Mouse (Mus musculus) heart, postnatal 14 days (tissue): ENCODE measurements around the gene Ruvbl2. TPM values are rescaled to one million over a fixed set of nuclear protein-coding genes. Genes with fewer than 3 reads are reported as not detected.
A peak's percentile ranks its signal among the peaks of the same experiment; 100 is the strongest.

Experiments used
- DNase-seq, 2 experiments: peaks; one replicate each; pipeline ENCODE4 v3.0.0; 2021 to 2022
- intact Hi-C: fragments of 180-260 bp; cut with DNase I; formaldehyde crosslinking; loops from one replicate; pipeline ENCODE4 v1.15.1; 2025
- total RNA-seq, 2 experiments: library from RNA; stranded (reverse); gene quantifications; 2 replicates each; pipeline ENCODE4 v1.2.3; 2021

Gene Ruvbl2
- total RNA-seq, 2 experiments from 2014 or later = 25.3 to 26.3 TPM

DNA sequence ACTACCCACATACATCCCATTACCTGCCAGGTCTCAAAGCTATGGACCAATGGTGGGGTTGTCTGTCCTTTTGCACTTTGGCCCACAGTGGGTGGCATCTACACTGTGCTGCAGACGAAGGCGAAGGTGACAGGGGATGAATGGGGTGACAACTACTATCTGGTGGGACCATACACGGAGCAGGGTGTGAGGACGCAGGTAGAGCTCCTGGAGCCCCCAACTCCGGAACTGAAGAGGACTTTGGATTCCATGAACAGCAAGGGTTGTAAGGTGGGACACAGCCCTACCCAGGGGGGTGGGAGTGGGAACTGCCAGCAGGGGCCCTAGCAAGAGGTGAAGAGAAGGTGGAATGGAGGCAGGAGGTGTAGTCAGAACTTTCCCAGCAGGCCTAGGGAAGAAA is 1.5 kb downstream of the Ruvbl2 start:
- no peak for DNase-seq
- intact Hi-C loops = no loop called here

DNA sequence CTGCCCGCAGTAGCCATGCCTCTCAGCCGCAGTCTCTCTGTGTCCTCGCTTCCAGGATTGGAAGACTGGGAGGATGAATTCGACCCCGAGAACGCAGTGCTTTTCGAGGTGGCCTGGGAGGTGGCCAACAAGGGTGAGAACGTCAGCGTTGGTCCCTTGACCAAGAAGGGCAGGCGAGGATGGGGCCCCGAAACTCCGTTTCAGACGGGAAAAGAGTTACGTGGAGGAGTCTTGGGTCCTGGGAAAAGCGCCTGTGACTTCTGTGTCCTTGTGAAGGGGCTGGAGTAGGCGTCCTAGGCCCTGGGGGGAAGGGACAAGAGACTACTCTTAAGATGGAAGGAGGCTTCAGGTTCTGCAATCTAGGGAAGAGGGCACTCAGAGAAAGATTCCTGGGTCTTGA is 2.9 kb downstream of the Ruvbl2 start:
- intact Hi-C loops = loop anchor here (2.0 kb wide), 1 partner anchor 28 kb away; no protein-coding TSS in a partner anchor
- no peak for DNase-seq

DNA sequence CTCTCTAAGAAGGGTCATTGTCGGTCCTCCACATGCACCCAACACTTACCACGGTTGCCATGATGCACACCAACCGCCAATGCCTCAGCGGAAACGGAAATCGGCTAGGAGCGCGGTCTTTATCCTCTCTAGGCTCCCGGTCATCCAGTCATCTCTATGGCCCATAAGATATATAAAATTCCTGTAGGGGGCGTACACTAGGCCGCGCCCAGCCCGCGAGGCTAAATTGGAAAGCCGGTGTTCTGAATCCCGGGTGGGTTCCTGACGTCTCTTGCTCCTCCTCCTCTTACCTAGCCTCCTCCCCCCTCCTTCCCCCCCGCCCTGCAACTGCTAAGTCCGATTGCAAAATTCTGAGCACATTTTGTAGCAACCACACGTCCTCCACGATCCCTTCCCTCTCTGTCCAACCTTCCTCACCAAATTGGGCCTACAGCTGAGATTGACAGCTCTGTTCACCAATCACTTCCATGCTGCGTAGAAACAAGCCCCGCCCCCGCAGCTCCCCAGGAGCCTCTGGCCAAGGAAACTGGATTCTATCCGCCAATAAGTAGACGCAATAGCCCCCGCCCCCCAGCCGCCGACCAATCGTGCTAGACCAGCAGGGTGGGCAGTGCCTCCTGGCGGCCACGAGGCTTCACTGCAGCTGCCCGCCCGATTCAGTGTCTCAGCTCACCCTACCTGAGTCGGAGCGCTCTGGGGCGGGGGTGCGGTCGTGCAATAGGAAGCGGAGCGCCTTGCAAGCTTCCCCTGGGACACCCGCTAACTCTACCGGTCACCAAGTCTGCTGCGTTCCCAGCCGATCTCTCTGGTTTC is 3.5 kb downstream of the Ruvbl2 start, which contains the start of gene Gys1:
Gys1 (plus strand) TSS at position 642 of the 813 bp plus-strand sequence.
- peak; percentile 100 for DNase-seq
- intact Hi-C loops = loop anchor here (2.0 kb wide), 1 partner anchor 28 kb away; no protein-coding TSS in a partner anchor

DNA sequence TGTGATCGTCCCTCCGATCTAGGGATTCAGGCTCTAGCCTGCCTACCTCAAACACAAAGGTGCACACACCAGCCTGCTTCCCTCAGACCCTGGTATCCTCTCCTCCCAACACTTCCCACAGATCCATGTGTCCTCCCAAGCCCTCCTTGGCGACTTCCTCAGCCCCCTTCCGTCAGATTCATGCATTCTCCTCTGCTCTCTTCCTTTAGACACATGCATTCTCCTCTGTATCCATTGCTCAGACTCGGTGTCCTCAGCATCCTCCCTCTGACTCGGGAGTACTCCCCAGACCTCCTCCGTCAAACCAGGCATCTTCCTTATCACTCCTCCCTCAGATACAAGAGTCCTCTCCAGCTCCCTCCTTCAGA is 4.1 kb downstream of the Ruvbl2 start:
- intact Hi-C loops = loop anchor here (2.0 kb wide), 1 partner anchor 27 kb away; no protein-coding TSS in a partner anchor
- no peak for DNase-seq

DNA sequence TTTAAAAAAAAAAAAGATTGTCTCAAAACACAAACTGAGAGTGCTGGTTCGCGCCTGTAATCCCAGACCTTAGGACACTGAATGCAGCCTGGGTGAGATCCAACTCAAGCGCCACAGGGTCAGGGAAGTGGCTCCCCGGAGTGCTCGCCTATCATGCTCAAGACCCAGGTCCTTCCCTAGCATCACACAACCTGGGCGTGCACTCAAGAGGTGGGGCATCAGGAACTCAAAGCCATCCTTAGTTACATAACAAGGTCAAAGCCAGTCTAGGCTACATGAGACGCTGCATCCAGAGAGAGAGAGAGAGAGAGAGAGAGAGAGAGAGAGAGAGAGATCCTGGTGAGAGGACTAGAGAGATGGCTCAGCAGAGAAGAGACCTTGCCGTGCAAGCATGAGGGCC is 11.3 kb downstream of the Ruvbl2 start:
- DNase-seq = no peak
- intact Hi-C loops = no loop called here

GRCm38 (mm10) chr7:45421194-45421593 is 16.7 kb downstream of the Ruvbl2 start:
- intact Hi-C loops = no loop called here

GRCm38 (mm10) chr7:45420615-45420919 is 17.3 kb downstream of the Ruvbl2 start, which contains the start of gene Lhb:
Lhb (plus strand) TSS chr7:45420820.
- no peak for DNase-seq
- intact Hi-C loops = no loop called here

More at GRCm38 (mm10) chr7:45421194-45421593, 16.7 kb downstream of the Ruvbl2 start:
- DNase-seq = no peak

DNA sequence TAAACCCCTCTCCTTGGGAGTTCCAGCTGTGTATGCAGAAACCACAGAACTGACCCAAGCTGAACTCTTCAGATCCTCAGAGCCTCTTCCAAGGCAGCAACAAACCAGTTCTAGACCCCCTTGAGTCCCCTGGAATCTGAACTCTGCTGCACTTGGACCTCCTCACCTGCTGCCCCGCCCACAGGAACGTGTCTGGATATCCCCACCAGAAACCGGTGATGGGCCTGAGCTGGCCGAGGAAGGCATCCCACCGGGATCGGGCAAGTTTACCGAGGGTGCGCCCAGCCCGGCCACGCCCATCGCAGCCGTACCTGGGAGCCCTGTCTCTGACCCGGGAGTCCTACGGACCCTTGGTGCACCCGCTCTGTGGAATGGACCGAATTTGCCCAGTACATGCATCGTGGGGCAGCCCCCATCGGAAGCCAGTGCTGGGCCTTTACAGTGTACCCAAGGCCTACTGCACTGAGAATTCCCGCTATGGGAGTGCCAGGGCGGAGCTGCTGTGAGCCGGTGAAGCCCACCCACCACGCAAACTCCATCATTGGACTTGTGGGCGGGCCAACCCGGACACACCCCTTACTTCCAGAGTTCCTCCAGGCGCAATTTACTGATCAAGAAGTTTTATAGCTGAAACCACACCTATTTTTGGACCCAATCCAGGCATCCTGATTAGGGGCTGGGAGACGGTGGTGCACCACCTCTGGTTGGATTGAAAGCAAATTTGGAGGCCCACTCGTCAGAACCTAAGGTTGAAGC is 17.9 kb downstream of the Ruvbl2 start:
- no peak for DNase-seq
- intact Hi-C loops = no loop called here

DNA sequence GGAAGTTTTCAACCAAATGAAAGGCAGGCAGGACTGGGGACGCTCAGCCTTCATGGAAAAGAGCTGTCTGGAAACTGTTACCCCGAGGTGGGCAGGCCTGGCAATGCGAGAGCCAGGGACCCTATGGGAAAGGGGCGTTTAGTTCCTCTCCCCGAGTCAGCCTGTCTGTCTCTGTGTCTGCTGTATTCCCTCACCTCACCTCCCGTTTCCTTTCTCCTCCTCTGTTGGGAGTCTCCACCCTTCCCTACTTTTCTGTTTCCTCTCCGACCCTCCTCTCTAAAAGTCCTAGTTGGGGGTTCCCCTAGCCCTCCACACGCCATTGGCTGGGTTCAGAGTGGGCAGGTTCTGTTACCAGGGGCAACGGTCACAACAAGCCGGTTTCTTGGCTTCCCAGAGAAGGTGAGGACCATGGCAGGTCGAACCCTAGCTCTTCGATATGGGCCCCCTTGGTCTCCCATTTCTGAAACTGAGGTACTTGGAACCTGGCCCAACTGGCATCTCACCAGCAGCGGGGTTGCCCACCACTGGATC is 19.9 kb downstream of the Ruvbl2 start:
- DNase-seq = no peak
- intact Hi-C loops = no loop called here

DNA sequence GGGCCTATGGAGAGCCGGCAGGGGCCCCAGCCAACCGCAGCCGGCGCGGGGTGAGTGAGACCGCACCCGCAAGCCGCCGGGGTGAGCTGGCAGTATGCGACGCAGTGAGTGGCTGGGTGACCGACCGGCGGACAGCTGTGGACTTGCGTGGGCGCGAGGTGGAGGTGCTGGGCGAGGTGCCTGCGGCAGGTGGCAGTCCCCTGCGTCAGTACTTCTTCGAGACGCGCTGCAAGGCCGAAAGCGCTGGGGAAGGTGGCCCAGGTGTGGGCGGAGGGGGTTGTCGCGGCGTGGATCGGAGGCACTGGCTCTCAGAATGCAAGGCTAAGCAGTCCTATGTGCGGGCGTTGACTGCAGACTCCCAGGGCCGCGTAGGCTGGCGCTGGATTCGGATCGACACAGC is 22.3 kb downstream of the Ruvbl2 start:
- DNase-seq = no peak
- intact Hi-C loops = no loop called here

DNA sequence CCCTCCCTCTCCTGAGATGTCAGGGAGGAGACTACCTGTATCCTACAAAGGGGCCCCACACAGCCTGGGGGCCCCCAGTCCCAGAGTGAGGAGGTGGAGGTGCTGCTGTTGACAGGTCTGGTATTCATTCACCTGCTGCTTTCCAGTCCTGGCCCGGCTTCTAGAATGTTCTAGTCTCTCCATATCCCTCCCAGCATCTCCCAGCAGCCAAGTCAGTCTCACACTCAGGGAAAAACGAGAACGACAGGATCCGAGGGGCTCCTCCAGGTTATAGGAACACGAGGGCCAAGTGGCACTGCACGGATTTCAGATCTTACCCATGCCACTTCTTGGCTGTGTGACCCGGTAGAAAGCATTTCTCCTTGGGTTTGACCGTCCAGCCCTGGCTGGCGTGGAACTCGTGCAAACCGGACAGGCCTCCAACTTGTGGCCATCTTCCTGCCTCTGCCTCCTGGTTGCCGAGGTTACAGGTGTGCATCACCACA is 23.1 kb downstream of the Ruvbl2 start:
- DNase-seq = no peak
- intact Hi-C loops = no loop called here

DNA sequence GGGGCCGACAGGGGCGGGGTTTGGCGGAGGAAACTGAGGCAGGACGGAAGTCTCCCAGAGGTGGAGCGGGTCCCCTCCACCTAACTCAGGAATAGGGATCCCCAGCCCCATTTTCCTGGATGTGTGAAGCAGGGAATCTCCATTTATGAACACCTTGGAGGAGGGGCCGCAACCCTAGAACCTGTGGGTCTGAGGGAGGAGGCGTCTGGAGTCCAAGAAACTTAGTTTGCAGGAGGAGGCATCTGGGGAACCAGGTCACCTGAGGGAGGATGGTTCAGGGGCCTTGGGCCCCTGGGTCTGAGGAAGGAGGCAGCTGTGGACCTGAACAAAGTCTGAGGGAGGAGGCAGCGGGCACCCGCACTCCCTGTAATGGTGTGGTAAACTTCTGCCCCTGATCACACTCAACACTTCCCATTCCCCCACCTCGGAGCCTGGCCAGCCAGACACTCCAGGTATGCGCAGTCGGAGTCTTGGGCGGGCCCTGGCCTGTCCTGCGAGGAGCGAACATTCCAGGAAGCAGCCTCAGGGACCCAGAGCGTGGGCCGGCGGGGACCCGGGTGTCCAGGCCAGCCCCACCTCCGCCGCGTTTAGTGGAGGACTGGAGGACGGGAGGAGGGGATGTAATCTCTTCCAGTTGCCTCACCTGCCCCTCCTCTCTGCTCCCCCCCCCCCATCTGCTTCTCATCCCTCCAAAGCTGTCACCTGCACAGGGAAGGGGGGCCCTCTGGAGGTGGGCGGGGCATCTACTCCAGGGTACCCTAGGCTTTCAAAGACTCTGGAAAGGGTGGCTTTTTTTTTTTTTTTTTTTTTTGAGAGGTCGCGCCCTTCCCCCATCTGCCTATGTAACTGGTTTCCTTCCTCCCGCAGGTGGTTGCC is 23.8 kb downstream of the Ruvbl2 start:
- DNase-seq = no peak
- intact Hi-C loops = no loop called here

- DNase-seq = peak; percentile 45 to 46
Measured at GRCm38 (mm10) chr7:45413113-45413863, 24.6 kb downstream of the Ruvbl2 start, which contains the start of gene Ntf5. Ntf5 (plus strand) TSS chr7:45413695.

DNA sequence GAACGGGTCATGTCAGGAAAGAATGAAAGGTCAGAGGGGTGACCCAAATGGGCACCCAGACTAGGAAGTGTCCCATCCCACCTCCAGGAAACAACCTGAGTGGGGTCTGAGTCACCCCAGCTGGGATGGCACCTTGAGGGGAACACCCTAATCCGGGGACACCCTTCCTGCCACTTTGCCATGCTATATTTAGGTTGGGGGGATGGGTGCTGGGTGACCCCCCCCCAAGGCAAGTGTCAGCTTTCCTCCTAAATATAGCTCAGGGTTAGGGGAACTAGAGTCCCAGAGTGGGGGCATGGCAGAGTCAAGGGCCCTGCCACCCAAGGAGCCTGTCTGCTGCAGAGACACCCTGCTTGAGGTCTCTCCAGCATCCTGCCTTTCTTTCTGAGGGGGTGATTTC is 25.5 kb downstream of the Ruvbl2 start:
- intact Hi-C loops = no loop called here
- DNase-seq = no peak

More at GRCm38 (mm10) chr7:45413113-45413863, 24.6 kb downstream of the Ruvbl2 start, which contains the start of gene Ntf5:
- intact Hi-C loops = no loop called here

GRCm38 (mm10) chr7:45409497-45410163 is 28.3 kb downstream of the Ruvbl2 start:
- no peak for DNase-seq
- intact Hi-C loops = no loop called here

- intact Hi-C loops = no loop called here
Measured at GRCm38 (mm10) chr7:45408949-45409348, 28.9 kb downstream of the Ruvbl2 start.

GRCm38 (mm10) chr7:45408351-45408750 is 29.5 kb downstream of the Ruvbl2 start:
- no peak for DNase-seq
- intact Hi-C loops = no loop called here

More at GRCm38 (mm10) chr7:45408949-45409348, 28.9 kb downstream of the Ruvbl2 start:
- DNase-seq = no peak

DNA sequence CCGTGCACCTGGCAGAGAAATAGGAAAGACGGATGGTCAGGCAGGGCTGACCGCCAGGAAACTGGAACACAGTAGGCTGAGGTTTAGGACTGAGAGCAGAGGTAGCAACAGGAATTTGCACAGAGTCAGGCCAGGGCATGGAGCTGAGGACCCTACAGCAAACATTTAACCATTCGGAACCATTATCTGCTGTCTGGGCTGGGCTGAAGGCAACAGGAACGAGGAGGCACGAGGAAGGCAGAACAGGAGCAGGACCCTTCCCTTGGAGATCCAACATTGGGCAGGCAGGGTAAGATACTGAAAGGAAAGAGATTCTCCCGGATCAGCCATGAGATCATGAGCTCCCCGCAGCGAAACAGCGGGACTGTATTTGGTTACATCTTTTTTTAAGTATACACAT is 30.1 kb downstream of the Ruvbl2 start:
- no peak for DNase-seq
- intact Hi-C loops = loop anchor here (2.0 kb wide), 1 partner anchor 27 kb away; the partner anchor contains the start of gene Gys1
